Mouse (Mus musculus): ENCODE results near the gene Sestd1.

- TF ChIP-seq POLR2A (IDR thresholded peaks at IDR 0.05; ENCODE audit: extremely low read depth, insufficient read depth, low read length) (no peak), CTCF (IDR thresholded peaks at IDR 0.05; ENCODE audit: low read depth, low read length) (no peak)
Measured at GRCm38 (mm10) chr2:77187501-77187900, 92.9 kb downstream of the Sestd1 start.

Data from liver, adult 2 months (tissue).